Mouse (Mus musculus) cortical plate, adult 2 months (tissue): Measurements from ENCODE around the gene Abhd6. TPM values are rescaled to one million over a fixed set of nuclear protein-coding genes. Genes with fewer than 3 reads are reported as not detected.

Experiments used
- H3K27ac ChIP-seq: fragments of 200-500 bp; 2 replicates; pipeline ENCODE4 v1.5.1; 2012; ENCODE audit warnings: low read length, control low read depth, inconsistent platforms; ENCODE audit not compliant: insufficient read depth
- H3K4me1 ChIP-seq: fragments of 200-500 bp; 2 replicates; pipeline ENCODE4 v1.6.1; 2011; ENCODE audit warnings: low read length; ENCODE audit not compliant: control insufficient read depth, insufficient read depth
- H3K4me3 ChIP-seq: fragments of 200-500 bp; 2 replicates; pipeline ENCODE4 v1.5.1; 2011; ENCODE audit warnings: mild to moderate bottlenecking, low read length, control low read depth; ENCODE audit not compliant: insufficient read depth
- CTCF ChIP-seq: fragments of 200-500 bp; IDR thresholded peaks from 2 replicates; pipeline ENCODE4 v1.5.1; 2011; ENCODE audit warnings: mild to moderate bottlenecking, control low read depth, low read length; ENCODE audit not compliant: insufficient read depth; ENCODE audit errors: extremely low read depth
- POLR2A ChIP-seq: fragments of 200-500 bp; IDR thresholded peaks from 2 replicates; pipeline ENCODE4 v1.6.1; 2011; ENCODE audit warnings: mild to moderate bottlenecking, low read length, control low read depth; ENCODE audit not compliant: insufficient read depth; ENCODE audit errors: extremely low read depth
- polyA plus RNA-seq: library from polyadenylated mRNA; depleted of rRNA; stranded (reverse); fragments of >200 nt; gene quantifications from 2 replicates; pipeline ENCODE4 v1.2.3, GENCODE M21; 2012; rRNA removed

Abhd6 gene
- 53.3 and 55.5 TPM in 2 replicates for polyA plus RNA-seq

- Histone ChIP-seq H3K4me1 (peaks cover 12% of the 10 kb centered on the region), H3K4me3 (peak within 1 kb of the TSS; percentile 84), H3K27ac (peak within 1 kb of the TSS; percentile 49)
- TF ChIP-seq CTCF, result no peak
- peak; percentile 93 for TF ChIP-seq POLR2A
Measured at GRCm38 (mm10) chr14:8002432-8003092, at the start of gene Abhd6. TSS of gene Abhd6 (plus strand) at chr14:8002902.

DNA sequence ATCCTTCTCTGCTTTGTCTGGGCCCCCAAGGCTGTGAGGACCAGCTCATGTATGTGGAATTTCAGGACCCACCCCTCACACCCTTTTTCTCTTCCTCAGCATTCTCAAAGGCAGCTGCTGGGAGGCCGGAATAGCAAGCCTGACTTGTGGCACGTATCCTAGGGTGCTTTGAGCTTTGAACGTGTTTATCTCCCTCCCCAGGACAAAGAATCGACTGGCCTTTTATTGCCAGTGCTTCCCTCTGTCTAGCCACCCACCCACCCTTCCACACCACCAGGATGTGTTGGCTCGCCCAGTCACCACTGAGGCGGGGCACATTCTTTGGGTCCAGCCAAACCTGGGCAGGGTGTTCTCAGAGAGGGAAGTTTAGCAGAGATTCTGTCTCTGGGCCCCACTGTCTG, 48.6 kb upstream of the Abhd6 start:
- no peak overlapping the region for H3K4me3 ChIP-seq
- TF ChIP-seq CTCF, result no peak
- no peak for TF ChIP-seq POLR2A
- no peak overlapping the region for H3K27ac ChIP-seq
- no peaks in the 10 kb centered on the region for H3K4me1 ChIP-seq

GRCm38 (mm10) chr14:7956427-7956826, 46.3 kb upstream of the Abhd6 start:
- no peaks in the 10 kb centered on the region for H3K4me1 ChIP-seq
- no peak overlapping the region for H3K27ac ChIP-seq
- no peak overlapping the region for H3K4me3 ChIP-seq
- TF ChIP-seq POLR2A, result no peak
- TF ChIP-seq CTCF, result no peak

GRCm38 (mm10) chr14:7957049-7957448, 45.7 kb upstream of the Abhd6 start, which contains the start of gene Gm45521:
TSS of gene Gm45521 (plus strand) at chr14:7957288.
- TF ChIP-seq CTCF (no peak), POLR2A (no peak)
- Histone ChIP-seq H3K4me3 (no peak within 1 kb of the TSS), H3K4me1 (no peaks in the 10 kb centered on the region), H3K27ac (no peak within 1 kb of the TSS)

DNA sequence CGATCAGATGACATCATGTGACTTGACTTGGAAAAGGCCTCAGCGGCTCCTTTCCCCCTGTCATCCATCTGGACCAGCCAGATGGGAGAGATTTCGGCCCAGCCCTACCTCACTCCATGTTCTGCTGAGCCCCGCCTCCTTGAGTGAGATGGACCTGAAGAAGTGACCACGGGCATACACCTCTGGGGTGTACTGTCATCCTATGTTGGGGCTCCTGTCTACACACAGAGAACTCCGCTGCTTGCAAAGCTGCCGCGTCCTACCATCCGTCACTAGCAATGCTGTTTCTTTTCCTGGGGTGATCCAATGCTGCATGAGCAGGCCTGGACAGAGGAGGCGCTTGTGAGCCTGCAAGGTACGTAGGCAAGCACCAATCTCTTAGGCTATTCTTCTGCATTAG, 42.1 kb upstream of the Abhd6 start:
- Histone ChIP-seq H3K27ac (no peak overlapping the region), H3K4me1 (no peaks in the 10 kb centered on the region), H3K4me3 (no peak overlapping the region)
- TF ChIP-seq CTCF (peak; percentile 56), POLR2A (no peak)

GRCm38 (mm10) chr14:7961714-7962113, 41.0 kb upstream of the Abhd6 start:
- no peak for TF ChIP-seq POLR2A
- no peak for TF ChIP-seq CTCF
- Histone ChIP-seq H3K27ac (no peak overlapping the region), H3K4me3 (no peak overlapping the region), H3K4me1 (no peaks in the 10 kb centered on the region)

DNA sequence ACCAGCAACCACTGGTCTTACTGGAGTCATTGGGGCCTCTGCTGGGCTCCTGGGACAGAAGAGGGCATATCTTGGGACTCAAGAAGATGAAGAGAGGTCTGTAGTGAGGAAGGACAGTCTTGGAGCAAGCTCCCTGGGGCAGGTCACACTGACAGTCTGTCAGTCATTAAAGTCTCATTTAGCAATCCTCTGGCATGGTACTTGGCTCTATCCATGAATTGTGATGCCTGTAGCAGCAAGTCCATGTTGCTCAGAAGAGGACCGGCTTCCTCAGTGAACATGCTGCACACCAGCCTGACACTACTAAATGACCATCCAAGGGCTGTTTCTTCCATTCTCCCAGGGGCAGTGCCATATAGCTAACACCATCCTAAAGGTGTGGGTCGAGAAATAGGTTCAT, 40.1 kb upstream of the Abhd6 start:
- Histone ChIP-seq H3K4me1 (no peaks in the 10 kb centered on the region), H3K4me3 (no peak overlapping the region), H3K27ac (no peak overlapping the region)
- no peak for TF ChIP-seq POLR2A
- TF ChIP-seq CTCF, result no peak

- TF ChIP-seq POLR2A (no peak), CTCF (no peak)
- H3K4me3 ChIP-seq, result no peak overlapping the region
Measured at GRCm38 (mm10) chr14:7963160-7963559, 39.5 kb upstream of the Abhd6 start.

DNA sequence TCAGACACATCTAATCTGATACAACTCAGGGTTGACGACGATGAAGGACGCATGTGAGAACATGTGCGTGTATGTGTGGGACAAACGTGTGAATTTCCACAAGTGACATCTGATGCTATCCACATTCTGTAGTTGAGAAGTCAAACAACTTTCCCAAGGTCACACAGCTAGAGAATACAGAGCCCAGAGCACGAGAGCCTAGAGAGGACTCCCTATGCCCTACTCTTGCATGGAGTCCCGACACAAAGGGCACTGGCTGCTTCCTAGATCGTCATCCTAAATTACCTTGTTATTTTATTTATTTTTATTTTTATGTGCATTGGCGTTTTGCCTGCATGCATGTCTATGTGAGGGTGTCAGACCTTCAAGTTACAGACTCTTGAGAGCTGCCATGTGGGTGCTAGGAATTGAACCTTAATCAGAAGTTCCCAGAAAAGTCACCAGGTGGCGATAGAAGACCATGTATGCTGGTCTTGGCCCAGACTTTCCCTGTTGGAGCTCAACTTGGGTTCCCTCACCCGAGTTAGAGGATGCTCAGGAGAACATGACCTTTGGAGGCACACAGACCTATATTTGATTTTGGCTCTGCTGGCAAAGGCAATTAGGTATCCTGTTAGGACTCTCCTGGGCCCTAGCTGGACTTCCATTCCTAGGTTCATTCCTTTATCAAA, 38.3 kb upstream of the Abhd6 start:
- H3K4me3 ChIP-seq, result no peak overlapping the region
- TF ChIP-seq POLR2A (no peak), CTCF (peak; percentile 96)
- H3K27ac ChIP-seq, result no peak overlapping the region
- no peaks in the 10 kb centered on the region for H3K4me1 ChIP-seq

More at GRCm38 (mm10) chr14:7963160-7963559, 39.5 kb upstream of the Abhd6 start:
- Histone ChIP-seq H3K27ac (no peak overlapping the region), H3K4me1 (no peaks in the 10 kb centered on the region)
